Mouse (Mus musculus) megakaryocyte, embryonic 14.5 days (primary cell): ENCODE measurements around the gene Tubb2b.

Source experiments
- FLI1 ChIP-seq: IDR thresholded peaks from 2 replicates; pipeline ENCODE4 v1.6.1; 2012; ENCODE audit warnings: low read length, inconsistent platforms, mixed read lengths
- GATA1 ChIP-seq: IDR thresholded peaks from 3 replicates; pipeline ENCODE4 v1.6.1; 2012; ENCODE audit warnings: mixed read lengths, low read length, inconsistent platforms, borderline replicate concordance

DNA sequence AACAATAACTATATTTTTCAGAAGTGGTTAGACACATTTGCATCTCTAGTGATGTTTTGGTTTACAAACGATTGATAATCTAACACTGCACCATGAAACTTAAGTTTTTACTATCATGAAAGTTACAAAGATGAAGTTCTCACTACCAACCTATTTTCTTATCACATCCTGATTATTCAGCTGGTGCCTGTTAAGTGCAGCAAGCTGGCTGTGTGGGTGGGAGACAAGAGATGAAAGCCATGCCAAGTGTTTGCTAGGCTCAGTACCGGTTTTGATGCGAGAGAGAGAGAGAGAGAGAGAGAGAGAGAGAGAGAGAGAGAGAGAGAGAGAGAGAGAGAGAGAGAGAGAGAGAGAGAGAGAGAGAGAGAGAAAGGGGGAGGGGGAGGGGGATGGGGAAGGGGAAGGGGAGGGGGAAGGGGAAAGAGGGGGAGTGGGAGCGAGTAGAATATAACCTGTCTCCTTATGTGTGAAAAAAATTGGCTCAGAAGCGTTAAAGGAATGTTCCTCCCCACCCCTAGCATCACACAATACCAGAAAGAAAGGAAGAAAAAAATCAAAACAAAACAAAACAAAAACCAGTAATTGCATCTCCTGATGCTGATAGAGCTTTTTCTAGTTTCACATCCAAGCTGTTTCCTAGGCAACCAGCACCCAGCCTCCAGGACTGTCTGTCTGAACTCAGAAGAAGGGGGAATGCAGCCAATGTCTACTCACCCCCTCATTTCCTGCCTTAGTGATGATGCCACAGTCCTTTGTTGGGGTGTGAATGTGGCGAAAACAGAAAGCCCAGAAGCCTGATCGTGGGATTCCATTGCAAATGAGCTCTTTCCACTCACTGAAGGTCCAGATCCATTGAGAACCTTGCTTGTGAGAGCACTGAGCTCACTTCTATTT lies 34.5 kb downstream of the Tubb2b start:
- TF ChIP-seq GATA1 (no peak), FLI1 (no peak)
